Mouse (Mus musculus) C2C12 (cell line): ENCODE measurements around the gene Thrsp. TPM values are rescaled to one million over a fixed set of nuclear protein-coding genes. Genes with fewer than 3 reads are reported as not detected.

Source experiments
- H3K27me3 ChIP-seq: one replicate; pipeline ENCODE4 v1.6.1; 2011; ENCODE audit not compliant: control insufficient read depth, insufficient read depth, insufficient read length
- H3K36me3 ChIP-seq: one replicate; pipeline ENCODE4 v1.6.1; 2011; ENCODE audit not compliant: control insufficient read depth, insufficient read depth
- H3K4me3 ChIP-seq: one replicate; pipeline ENCODE4 v1.5.1; 2011; ENCODE audit warnings: mild to moderate bottlenecking, control low read depth; ENCODE audit not compliant: poor library complexity, insufficient read depth, severe bottlenecking
- H3K79me2 ChIP-seq: one replicate; pipeline ENCODE4 v1.6.1; 2011; ENCODE audit not compliant: control insufficient read depth, insufficient read depth
- H3K79me3 ChIP-seq: one replicate; pipeline ENCODE4 v1.6.1; 2011; ENCODE audit warnings: low read depth, control low read depth
- H3ac ChIP-seq: one replicate; pipeline ENCODE3; 2011; ENCODE audit warnings: low read depth; ENCODE audit not compliant: control insufficient read depth, insufficient read length
- CEBPB ChIP-seq: IDR thresholded peaks from one replicate; pipeline ENCODE4 v1.6.1; 2011; ENCODE audit warnings: low read depth, mild to moderate bottlenecking, control low read depth, moderate library complexity
- CTCF ChIP-seq: IDR thresholded peaks from one replicate; pipeline ENCODE4 v1.5.1; 2011; ENCODE audit not compliant: control insufficient read depth, insufficient read depth, insufficient read length
- FOSL1 ChIP-seq: IDR thresholded peaks from one replicate; pipeline ENCODE4 v1.8.0; 2011; ENCODE audit warnings: mild to moderate bottlenecking, low read length; ENCODE audit not compliant: poor library complexity, insufficient read depth, severe bottlenecking
- MAX ChIP-seq: IDR thresholded peaks from one replicate; pipeline ENCODE4 v1.6.1; 2011; ENCODE audit warnings: mild to moderate bottlenecking, control low read depth
- MYOD1 ChIP-seq: IDR thresholded peaks from one replicate; pipeline ENCODE4 v1.6.1; 2011; ENCODE audit warnings: low read depth; ENCODE audit not compliant: control insufficient read depth, insufficient read length
- MYOG ChIP-seq: IDR thresholded peaks from one replicate; pipeline ENCODE4 v1.6.1; 2011; ENCODE audit not compliant: control insufficient read depth, insufficient read length; ENCODE audit errors: extremely low read depth
- USF1 ChIP-seq: IDR thresholded peaks from one replicate; pipeline ENCODE4 v1.6.1; 2011; ENCODE audit warnings: low read depth, mild to moderate bottlenecking, control low read depth, moderate library complexity
- polyA plus RNA-seq: library from polyadenylated mRNA; unstranded; fragments of >200 nt; fragmentation: generic; extraction: Trizol; gene quantifications from one replicate; pipeline ENCODE4 v1.2.1, GENCODE M21; 2012; ENCODE audit warnings: missing spikeins

The Thrsp gene
- polyA plus RNA-seq, 1 experiment, result not detected

DNA sequence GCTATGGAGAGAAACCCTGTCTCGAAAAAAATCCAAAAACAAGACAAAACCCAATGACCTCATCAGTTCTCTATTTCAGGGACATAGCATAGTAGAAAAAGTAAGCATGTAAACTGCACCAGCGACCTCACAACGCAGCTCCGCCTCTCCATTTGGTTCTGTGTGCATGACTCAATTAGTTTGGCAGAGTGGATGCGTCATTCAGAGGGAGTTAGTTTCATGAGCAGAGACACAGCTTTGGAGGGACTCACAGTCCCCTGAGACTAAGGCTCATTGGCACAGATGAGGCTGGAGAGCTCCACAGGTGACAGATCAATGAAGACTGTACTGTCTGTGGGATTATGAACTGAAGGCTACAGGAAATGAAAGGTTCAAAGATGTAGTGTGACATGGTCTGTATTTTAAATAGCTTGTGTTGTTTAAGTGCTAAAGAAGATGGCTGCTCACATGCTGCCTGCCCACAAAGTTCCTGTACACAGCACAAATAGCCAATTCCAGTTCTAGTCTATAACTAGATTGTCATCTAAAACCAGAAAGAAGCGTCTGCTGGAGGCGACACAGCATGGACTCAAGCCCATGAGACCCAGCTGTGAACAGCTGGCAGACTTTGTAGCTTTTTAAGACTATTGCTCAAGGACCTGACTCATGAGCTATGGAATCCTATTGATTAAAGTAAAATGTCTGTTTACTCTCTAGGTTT lies 31.3 kb downstream of the Thrsp start:
- H3K79me3 ChIP-seq, result no peaks in the 10 kb centered on the region
- no peaks in the 10 kb centered on the region for H3K27me3 ChIP-seq
- H3K4me3 ChIP-seq, result no peak overlapping the region
- TF ChIP-seq USF1, result no peak
- no peak overlapping the region for H3ac ChIP-seq
- no peaks in the 10 kb centered on the region for H3K79me2 ChIP-seq
- H3K36me3 ChIP-seq, result peaks cover 68% of the 10 kb centered on the region

DNA sequence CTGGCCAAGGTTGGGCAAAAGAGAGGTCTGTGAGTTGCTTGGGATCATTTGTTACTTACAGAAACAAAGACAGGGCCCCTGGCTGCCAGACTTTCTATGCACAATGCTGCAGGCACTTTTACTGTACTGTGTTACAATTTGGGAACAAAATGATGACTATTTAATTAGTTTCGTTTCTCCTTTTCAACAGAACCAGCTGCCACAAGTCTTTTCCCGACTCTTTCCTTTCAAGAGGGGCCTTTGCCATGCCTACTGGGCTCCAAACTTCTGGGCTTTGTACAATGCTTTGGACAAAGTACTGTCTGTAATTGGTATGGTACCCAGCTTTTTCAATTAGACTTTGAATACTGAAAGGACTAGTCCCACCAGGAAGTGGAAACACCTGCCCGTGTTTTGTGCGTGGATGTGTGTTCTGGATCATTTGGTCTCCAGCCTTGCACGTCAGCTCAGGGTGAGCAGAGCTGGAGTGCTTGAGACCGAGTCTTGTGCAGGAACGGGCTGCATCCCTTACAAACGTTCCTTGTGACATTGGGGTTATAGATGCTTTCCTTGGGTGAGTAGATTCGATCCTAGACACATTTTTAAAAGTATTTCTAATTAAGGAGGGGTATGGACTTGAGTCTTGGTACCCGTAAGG lies 33.9 kb downstream of the Thrsp start:
- H3K79me2 ChIP-seq, result no peaks in the 10 kb centered on the region

DNA sequence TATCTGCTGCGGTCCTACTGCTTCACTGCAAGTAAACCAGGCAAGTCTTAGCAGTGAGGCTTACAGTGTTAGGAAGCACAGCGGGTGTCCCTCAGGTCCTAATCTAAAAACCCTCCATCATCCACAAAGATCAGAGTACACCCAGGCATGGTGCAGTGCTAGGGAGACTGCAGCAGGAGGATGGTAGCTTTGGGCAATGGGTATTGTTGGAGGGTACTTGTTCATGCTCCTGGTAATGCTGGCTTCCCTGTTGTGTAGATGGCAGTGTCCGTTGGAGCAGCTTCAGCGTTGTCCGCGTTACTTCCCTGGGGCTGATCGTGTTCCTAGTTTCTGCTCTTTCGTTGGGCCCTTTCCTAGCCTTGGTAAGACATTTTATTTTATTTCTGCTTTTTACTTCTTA lies 34.9 kb downstream of the Thrsp start:
- no peaks in the 10 kb centered on the region for H3K27me3 ChIP-seq
- H3K4me3 ChIP-seq, result no peak overlapping the region
- TF ChIP-seq CTCF (no peak), MAX (no peak), MYOG (no peak), USF1 (no peak), CEBPB (no peak), MYOD1 (no peak), FOSL1 (no peak)
- no peak overlapping the region for H3ac ChIP-seq
- peaks cover 63% of the 10 kb centered on the region for H3K36me3 ChIP-seq
- H3K79me3 ChIP-seq, result no peaks in the 10 kb centered on the region
- no peaks in the 10 kb centered on the region for H3K79me2 ChIP-seq

More for the DNA sequence above, 33.9 kb downstream of the Thrsp start:
- H3K79me3 ChIP-seq, result no peaks in the 10 kb centered on the region
- H3K27me3 ChIP-seq, result no peaks in the 10 kb centered on the region
- no peak for TF ChIP-seq MYOD1
- no peak for TF ChIP-seq MAX
- TF ChIP-seq USF1, result no peak
- no peak for TF ChIP-seq MYOG
- no peak for TF ChIP-seq FOSL1
- TF ChIP-seq CEBPB, result no peak
- no peak for TF ChIP-seq CTCF
- no peak overlapping the region for H3ac ChIP-seq
- H3K36me3 ChIP-seq, result peaks cover 67% of the 10 kb centered on the region
- no peak overlapping the region for H3K4me3 ChIP-seq

DNA sequence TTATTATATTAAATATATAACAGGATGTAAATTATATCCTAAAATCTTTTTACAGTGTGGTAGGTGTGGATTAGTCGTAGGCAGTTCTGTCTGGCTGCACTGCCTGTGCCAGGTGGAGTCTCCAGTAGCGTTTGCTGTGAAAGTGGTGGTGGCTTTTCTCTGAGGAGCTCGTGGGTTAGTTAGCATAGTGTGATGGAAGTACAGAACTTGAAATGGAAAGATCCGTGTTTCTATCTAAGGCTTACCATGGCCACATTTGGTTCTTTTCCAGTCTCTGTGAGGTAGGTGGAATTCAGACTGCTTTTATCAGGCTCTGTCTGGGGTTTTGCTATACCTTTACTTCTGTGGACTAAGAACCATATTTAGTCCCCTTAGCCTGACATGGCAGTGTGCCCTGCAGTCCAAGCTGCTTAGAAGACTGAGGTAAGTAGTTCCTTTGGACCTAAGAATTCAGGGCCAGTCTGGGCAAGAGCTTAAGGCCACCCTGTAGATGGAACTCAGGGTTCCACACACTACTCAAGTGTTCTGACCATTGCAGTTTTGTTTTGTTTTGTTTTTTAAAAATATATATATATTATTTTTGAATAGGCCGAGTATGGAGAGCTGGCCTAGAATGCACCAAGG lies 36.9 kb downstream of the Thrsp start:
- H3K79me3 ChIP-seq, result no peaks in the 10 kb centered on the region
- H3K27me3 ChIP-seq, result no peaks in the 10 kb centered on the region
- peaks cover 52% of the 10 kb centered on the region for H3K36me3 ChIP-seq
- TF ChIP-seq USF1, result no peak
- TF ChIP-seq FOSL1, result no peak
- H3ac ChIP-seq, result no peak overlapping the region
- no peak overlapping the region for H3K4me3 ChIP-seq
- no peaks in the 10 kb centered on the region for H3K79me2 ChIP-seq

DNA sequence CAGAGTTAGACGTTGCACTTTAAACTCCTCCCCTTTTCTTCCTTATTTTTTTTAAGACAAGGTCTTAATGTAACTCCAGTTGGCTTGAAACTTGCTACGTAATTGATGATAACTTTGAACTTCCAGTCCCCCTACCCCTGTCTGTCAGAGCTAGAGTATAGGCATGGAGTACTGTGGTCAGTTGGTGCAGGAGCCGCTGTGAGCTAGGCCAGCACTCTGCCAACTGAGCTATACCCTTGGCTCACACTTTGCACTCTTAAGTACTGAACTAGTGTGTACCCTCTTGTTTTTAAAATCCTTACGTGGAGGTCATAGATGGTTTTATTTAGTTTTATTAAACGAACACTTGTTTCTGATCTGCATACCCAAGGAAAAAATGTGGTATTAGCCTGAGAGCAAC lies 38.2 kb downstream of the Thrsp start:
- no peak for TF ChIP-seq FOSL1
- no peak for TF ChIP-seq MAX
- TF ChIP-seq MYOG, result no peak
- TF ChIP-seq USF1, result no peak
- Histone ChIP-seq H3K79me3 (no peaks in the 10 kb centered on the region), H3K79me2 (no peaks in the 10 kb centered on the region), H3K36me3 (peaks cover 41% of the 10 kb centered on the region), H3K27me3 (no peaks in the 10 kb centered on the region), H3K4me3 (no peak overlapping the region), H3ac (no peak overlapping the region)

DNA sequence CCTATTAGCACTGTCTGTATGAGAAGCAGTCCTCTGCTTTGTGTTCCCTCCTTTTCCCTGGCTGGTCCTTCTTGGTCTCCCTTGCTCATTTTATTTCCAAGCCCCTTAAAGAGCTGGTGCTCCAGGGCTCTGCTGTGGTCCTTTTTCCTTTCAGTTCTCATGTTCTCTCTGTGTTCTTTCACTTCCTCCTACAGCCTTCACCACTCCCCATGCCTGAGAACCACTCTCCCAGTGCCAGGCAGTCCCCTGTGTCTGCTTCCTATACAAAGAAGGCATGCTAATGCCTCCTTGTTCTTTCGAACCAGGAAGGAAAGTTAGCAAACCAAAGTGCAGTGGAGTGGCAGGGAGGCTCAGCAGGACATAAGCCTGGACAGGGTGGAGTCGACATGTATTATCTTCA lies 41.6 kb downstream of the Thrsp start:
- TF ChIP-seq CTCF, result no peak
- Histone ChIP-seq H3K27me3 (no peaks in the 10 kb centered on the region), H3K36me3 (peaks cover 20% of the 10 kb centered on the region), H3K79me2 (peaks cover 8% of the 10 kb centered on the region), H3K79me3 (peaks cover 4% of the 10 kb centered on the region), H3ac (no peak overlapping the region), H3K4me3 (no peak overlapping the region)
